Mouse (Mus musculus) gastrocnemius, adult 18-20 months (tissue): ENCODE results near the gene 4930523C07Rik. TPM values are rescaled to one million over a fixed set of nuclear protein-coding genes. Genes with fewer than 3 reads are reported as not detected.

Source experiments
- DNase-seq: peaks from one replicate; pipeline ENCODE4 v3.0.0; 2021; ENCODE audit warnings: low spot score
- long read RNA-seq, 2 experiments: library from polyadenylated mRNA; stranded (forward); transcript quantifications; one replicate each; pipeline ENCODE4 v2.0.0; 2021
- total RNA-seq, 2 experiments: library from RNA; stranded (reverse); gene quantifications; 2 replicates each; pipeline ENCODE4 v1.2.3; 2021

The 4930523C07Rik gene
- 1 to 10 TPM; 5.4 to 5.7 TPM for total RNA-seq
- long read RNA-seq, experiment 1, full-length matches to known transcripts: 6 of 13 reads
- long read RNA-seq, experiment 1, partial matches to known transcripts: 0 of 13 reads
- long read RNA-seq, experiment 1, other reads (novel, unspliced or antisense): 7 of 13 reads
- long read RNA-seq, experiment 2, full-length matches to known transcripts: 3 of 7 reads
- long read RNA-seq, experiment 2, partial matches to known transcripts: 0 of 7 reads
- long read RNA-seq, experiment 2, other reads (novel, unspliced or antisense): 4 of 7 reads

- DNase-seq: peak; percentile 79
These were observed at the start of gene 4930523C07Rik for GRCm38 (mm10) chr1:160044237-160045021. 4930523C07Rik (plus strand) TSS chr1:160044382.

GRCm38 (mm10) chr1:159997329-159997728, 46.9 kb upstream of the 4930523C07Rik start:
- DNase-seq: no peak

GRCm38 (mm10) chr1:159998349-159998748, 45.8 kb upstream of the 4930523C07Rik start:
- DNase-seq: no peak

DNA sequence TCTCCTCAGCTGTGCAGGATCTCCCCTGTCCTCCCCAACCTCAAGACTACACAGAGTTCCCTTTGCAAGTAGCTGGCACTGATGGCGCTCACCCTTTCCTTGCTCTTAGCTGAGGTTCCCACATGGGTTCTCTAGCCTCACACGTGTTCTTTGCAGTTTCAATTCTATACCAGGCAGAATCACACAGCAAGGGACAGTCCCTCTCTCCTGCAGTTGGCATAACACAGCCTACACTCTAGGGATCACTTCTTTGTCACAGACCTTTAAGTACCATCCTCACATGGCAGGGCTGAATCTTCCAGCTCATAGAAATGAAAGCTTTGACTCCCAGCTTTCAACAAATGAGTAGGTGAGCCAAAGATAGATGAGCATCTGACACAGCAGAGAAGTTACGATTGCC, 45.0 kb upstream of the 4930523C07Rik start:
- no peak for DNase-seq

GRCm38 (mm10) chr1:160005319-160005718, 38.9 kb upstream of the 4930523C07Rik start:
- DNase-seq: no peak

DNA sequence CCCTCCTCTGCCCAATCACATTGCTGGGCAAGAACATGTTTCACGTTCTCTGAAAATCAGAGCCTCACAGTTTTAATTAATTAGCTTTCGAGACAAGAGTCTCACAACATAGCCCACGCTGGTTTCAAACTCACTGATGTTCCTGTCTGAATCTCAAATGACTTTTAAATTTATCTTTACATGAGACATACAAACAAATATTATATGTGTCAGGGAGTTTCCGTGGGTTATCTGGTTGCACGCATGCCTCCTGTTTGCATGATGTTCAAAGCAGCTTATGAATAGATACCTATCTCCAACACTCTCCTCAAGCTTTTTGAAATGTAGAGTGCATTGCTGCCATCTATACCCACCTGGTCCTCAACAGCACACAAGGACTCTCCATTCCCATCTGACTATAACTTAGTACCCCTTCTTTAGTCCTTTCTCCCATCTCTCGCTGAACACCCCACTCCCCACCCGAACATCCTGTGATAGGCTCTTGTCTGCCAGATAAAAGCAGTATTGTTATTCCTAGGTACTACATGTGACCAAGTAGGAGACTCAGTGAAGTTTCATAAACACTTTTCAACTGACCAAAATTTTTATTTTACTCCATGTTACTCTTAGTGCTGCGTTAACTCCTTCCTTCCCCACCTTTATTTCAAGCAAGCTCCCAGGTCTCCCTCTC, 37.1 kb upstream of the 4930523C07Rik start:
- DNase-seq: no peak

- DNase-seq: no peak
These were observed 31.1 kb upstream of the 4930523C07Rik start for GRCm38 (mm10) chr1:160013042-160013441.

- DNase-seq: no peak
These were observed 19.7 kb upstream of the 4930523C07Rik start for GRCm38 (mm10) chr1:160024339-160024980.

DNA sequence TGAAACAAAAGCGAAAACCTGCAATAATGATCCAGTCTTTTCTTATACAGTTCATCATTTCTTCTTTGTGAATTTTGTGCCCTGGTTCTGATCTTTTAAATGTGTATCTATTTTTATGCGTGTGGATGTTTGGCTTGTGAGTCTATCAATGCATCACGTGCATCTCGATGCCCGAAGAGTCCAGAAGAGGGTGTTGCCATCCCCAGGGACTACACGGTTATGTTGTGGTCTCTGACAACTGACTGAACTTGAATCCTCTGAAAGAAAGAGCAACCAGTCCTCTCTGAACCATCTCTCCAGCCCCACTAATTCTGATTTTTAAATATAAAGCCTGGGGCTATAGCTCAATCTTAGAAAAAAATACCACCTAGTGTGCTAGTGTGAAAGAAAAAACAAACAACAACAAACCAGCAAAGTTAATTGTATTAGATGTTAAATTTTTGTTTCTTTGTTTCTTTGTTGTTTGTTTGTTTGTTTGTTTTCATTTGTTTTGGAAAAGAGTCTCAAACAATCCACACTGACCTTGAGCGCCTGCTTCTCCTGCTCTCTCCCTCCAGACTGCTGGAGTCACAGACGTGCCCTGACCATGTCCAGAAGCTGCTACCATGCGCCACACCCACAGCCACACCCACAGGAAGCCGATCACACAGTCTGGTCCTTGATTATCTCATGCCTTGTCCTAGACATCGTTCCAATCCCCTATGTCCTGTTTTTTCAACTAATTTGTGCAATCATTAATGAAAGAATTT, 18.9 kb upstream of the 4930523C07Rik start:
- DNase-seq: no peak

GRCm38 (mm10) chr1:160025895-160026255, 18.3 kb upstream of the 4930523C07Rik start:
- no peak for DNase-seq

- no peak for DNase-seq
These were observed 16.2 kb upstream of the 4930523C07Rik start for GRCm38 (mm10) chr1:160027939-160028338.

DNA sequence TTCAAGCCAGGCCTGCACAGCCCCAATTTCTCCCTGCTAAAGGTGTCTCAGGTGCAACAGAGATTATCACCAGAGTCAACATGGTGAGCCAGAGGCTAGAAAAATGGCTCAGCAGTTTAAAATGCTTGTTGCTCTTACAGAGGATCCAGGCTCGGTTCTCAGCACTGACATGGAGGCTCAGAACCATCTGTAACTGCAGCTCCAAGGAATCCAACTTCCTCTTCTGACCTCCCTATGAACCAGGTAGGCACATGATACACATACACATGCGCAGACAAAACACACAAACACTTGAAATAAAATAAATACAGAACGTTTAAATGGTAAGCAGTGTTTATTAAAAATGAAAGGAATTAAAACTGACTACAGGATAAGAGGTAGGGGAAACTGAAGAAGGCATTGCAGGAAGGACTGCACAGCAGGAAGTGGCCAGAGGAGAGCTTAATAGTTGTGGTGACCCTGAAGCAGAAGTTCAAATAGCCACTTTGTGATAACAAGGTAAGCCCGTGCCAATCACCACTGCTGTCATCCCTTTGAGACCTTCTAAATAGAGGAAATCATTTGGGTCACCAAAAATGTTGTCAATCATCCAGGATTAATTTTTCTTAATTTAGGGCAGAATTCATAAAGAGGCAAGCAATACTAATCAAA, 10.1 kb upstream of the 4930523C07Rik start:
- no peak for DNase-seq

DNA sequence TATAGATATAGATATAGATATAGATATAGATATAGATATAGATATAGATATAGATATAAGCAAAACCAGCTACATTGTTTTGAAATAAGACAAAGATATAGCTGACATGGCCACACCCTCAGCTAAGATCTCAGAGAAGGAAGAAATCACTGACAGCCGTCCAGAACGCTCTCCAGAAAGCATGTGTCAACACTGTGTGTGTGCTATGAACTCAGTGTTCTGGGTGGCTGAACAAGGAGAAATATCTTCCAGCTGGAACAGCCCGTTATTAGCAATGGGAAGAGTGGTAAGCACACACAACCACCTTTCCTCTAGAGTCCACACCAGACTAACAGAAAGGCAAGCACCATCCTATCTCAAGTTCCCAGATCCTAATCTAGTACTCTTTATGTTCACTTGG, 8.6 kb upstream of the 4930523C07Rik start:
- DNase-seq: peak; percentile 32

GRCm38 (mm10) chr1:160036996-160037521, 7.1 kb upstream of the 4930523C07Rik start:
- DNase-seq: peak; percentile 40

DNA sequence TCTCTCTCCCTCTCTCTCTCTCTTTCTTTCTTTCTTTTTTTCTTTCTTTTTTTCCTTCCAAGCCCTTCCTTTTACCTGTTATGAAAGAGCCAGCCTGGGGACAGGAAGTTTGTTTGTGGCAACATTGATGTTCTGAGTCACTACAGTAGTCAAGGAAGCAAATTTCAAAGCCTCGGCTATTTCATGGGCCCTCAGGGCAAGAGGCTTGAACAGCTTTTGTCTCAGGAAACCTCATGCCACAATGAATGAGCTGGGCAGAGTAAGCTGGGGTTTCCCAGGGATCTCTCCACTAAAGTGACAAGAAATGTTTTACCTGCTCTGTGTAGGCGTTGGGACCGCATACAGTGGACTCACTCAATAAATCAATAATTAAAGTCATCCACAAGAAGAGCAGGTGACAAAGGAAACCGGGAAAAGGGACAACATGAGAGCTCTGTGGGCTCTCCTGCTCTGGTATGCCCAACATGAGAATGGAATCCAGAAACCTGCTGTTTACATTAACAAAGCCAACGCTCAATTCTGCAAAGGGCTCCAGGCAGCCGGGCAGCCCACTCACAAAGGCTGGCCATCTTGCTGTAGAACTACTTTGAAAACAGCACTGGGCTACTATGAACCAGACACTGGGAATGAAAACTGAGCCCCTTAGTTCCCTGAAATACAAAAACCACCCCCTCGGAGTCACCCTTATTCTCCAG, 4.1 kb upstream of the 4930523C07Rik start:
- no peak for DNase-seq

- no peak for DNase-seq
These were observed 2.9 kb upstream of the 4930523C07Rik start for GRCm38 (mm10) chr1:160041264-160041775.

DNA sequence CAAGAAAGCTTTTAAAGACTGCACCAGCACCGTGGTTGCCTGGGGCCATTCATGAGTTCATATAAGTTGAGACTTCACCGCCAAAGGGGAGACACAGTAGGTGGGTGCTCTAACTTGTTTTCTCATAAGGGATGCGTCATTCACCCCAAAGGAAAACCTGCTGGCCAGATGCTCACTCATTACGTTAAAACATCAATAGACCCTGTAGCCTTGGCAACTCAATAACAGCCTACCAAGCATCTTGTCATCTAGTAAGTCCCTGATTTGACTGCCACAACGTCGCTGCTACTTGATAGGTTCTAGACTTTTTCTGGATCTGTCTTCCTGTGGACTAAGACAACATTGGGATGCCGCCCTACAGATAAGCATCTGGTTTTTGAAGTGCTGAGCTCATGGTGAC, 1.8 kb upstream of the 4930523C07Rik start:
- DNase-seq: no peak

DNA sequence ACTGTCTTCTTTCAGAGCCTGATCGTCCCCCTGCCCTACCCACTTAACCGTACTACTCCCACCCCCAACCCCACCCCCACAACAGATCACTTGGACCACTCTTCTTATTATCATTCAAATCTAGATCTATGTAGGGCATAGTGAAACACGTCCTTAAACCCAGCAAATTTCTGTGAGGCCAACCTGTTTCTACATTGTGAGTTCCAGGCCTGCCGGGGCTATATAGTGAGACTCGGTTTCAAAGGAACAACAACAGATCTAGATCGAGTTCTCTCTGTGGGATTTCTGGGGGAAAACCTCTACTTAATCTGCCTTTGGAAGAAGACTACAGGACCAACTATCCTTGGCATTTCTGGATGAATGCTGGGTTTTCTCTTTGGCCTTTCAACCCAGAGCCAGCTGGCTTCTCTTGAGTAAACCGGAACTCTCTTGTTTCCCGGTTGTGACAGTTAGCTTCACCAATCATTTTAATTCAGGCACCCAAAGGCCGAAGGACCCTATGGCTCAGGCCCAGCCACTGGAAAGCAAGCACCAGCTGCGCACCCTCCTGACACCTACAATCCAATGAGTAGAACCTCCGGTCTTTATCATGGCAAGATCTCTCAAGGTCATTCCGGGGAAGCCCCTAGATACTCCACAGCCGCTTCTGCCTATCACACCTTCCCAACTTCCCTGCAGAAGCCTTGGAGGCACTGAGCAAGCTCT, 759 bp upstream of the 4930523C07Rik start:
- DNase-seq: no peak
